Mouse (Mus musculus): ENCODE results near the gene Stx1b. TPM values are rescaled to one million over a fixed set of nuclear protein-coding genes. Genes with fewer than 3 reads are reported as not detected.
A peak's percentile ranks its signal among the peaks of the same experiment; 100 is the strongest.

Gene Stx1b
- total and polyA plus RNA-seq, 2 experiments from 2014 or later = 72.7 to 76.3 TPM

- Histone ChIP-seq H3K27ac (no peak overlapping the region), H3K4me3 (ENCODE audit: low read length) (no peak overlapping the region), H3K4me2 (ENCODE audit: low read depth, low read length) (no peak overlapping the region), H3K9me3 (ENCODE audit: low read length) (no peaks in the 10 kb centered on the region), H3K27me3 (ENCODE audit: insufficient read depth, low read length) (no peaks in the 10 kb centered on the region), H3K4me1 (ENCODE audit: insufficient read depth, low read length) (no peaks in the 10 kb centered on the region), H3K9ac (replicated peaks; ENCODE audit: low read length) (no peak overlapping the region), H3K36me3 (ENCODE audit: insufficient read depth, low read length) (peaks cover 17% of the 10 kb centered on the region)
- WGBS = 70% methylated on average over 7 of the region's 7 CpGs
- no peak for TF ChIP-seq CTCF (IDR thresholded peaks at IDR 0.05; ENCODE audit: low read depth)
- DNase-seq (ENCODE audit: low spot score) (no peak), ATAC-seq (no peak)
Measured at GRCm38 (mm10) chr7:127817053-127817452, 7.3 kb downstream of the Stx1b start.

- H3K36me3 ChIP-seq (ENCODE audit: insufficient read depth, low read length) = peaks cover 17% of the 10 kb centered on the region
- DNase-seq (ENCODE audit: low spot score) (peak; percentile 15), ATAC-seq (0 out of 2 replicates have a peak, but pooled peaks have one; percentile 24)
- no peaks in the 10 kb centered on the region for H3K27me3 ChIP-seq (ENCODE audit: insufficient read depth, low read length)
- WGBS = 66% methylated on average over 15 of the region's 15 CpGs
- no peaks in the 10 kb centered on the region for H3K4me1 ChIP-seq (ENCODE audit: insufficient read depth, low read length)
- no peak overlapping the region for H3K4me2 ChIP-seq (ENCODE audit: low read depth, low read length)
- 0 out of 2 replicates have a peak overlapping the region, but pooled peaks have one; percentile 21 for H3K9ac ChIP-seq (replicated peaks; ENCODE audit: low read length)
- no peaks in the 10 kb centered on the region for H3K9me3 ChIP-seq (ENCODE audit: low read length)
- no peak overlapping the region for H3K4me3 ChIP-seq (ENCODE audit: low read length)
- TF ChIP-seq CTCF (IDR thresholded peaks at IDR 0.05; ENCODE audit: low read depth) = peak; percentile 48
- no peak overlapping the region for H3K27ac ChIP-seq
Measured at GRCm38 (mm10) chr7:127815954-127816821, 8.2 kb downstream of the Stx1b start.

- Histone ChIP-seq H3K4me3 (ENCODE audit: low read length) (no peak overlapping the region), H3K27me3 (ENCODE audit: insufficient read depth, low read length) (no peaks in the 10 kb centered on the region), H3K9ac (replicated peaks; ENCODE audit: low read length) (no peak overlapping the region), H3K27ac (no peak overlapping the region), H3K4me2 (ENCODE audit: low read depth, low read length) (no peak overlapping the region), H3K36me3 (ENCODE audit: insufficient read depth, low read length) (peaks cover 22% of the 10 kb centered on the region), H3K9me3 (ENCODE audit: low read length) (no peaks in the 10 kb centered on the region), H3K4me1 (ENCODE audit: insufficient read depth, low read length) (no peaks in the 10 kb centered on the region)
- no peak for ATAC-seq
- no peak for DNase-seq (ENCODE audit: low spot score)
- 93% methylated on average over 15 of the region's 15 CpGs for WGBS
- TF ChIP-seq CTCF (IDR thresholded peaks at IDR 0.05; ENCODE audit: low read depth) = no peak
Measured at GRCm38 (mm10) chr7:127815116-127815665, 9.2 kb downstream of the Stx1b start.

- DNase-seq (ENCODE audit: low spot score) (peak; percentile 61), ATAC-seq (0 out of 2 replicates have a peak, but pooled peaks have one; percentile 44)
- H3K36me3 ChIP-seq (ENCODE audit: insufficient read depth, low read length) = peaks cover 30% of the 10 kb centered on the region
- no peaks in the 10 kb centered on the region for H3K27me3 ChIP-seq (ENCODE audit: insufficient read depth, low read length)
- TF ChIP-seq CTCF (IDR thresholded peaks at IDR 0.05; ENCODE audit: low read depth) = no peak
- H3K27ac ChIP-seq = no peak overlapping the region
- no peaks in the 10 kb centered on the region for H3K4me1 ChIP-seq (ENCODE audit: insufficient read depth, low read length)
- WGBS = 68% methylated on average over 19 of the region's 19 CpGs
- no peak overlapping the region for H3K4me2 ChIP-seq (ENCODE audit: low read depth, low read length)
- no peaks in the 10 kb centered on the region for H3K9me3 ChIP-seq (ENCODE audit: low read length)
- H3K4me3 ChIP-seq (ENCODE audit: low read length) = no peak overlapping the region
- no peak overlapping the region for H3K9ac ChIP-seq (replicated peaks; ENCODE audit: low read length)
Measured at GRCm38 (mm10) chr7:127814241-127814921, 10.0 kb downstream of the Stx1b start.

GRCm38 (mm10) chr7:127813821-127814220 is 10.5 kb downstream of the Stx1b start:
- no peak for ATAC-seq
- Histone ChIP-seq H3K4me3 (ENCODE audit: low read length) (no peak overlapping the region), H3K9ac (replicated peaks; ENCODE audit: low read length) (no peak overlapping the region), H3K27me3 (ENCODE audit: insufficient read depth, low read length) (no peaks in the 10 kb centered on the region), H3K4me1 (ENCODE audit: insufficient read depth, low read length) (no peaks in the 10 kb centered on the region), H3K9me3 (ENCODE audit: low read length) (no peaks in the 10 kb centered on the region), H3K36me3 (ENCODE audit: insufficient read depth, low read length) (peaks cover 34% of the 10 kb centered on the region), H3K27ac (no peak overlapping the region), H3K4me2 (ENCODE audit: low read depth, low read length) (no peak overlapping the region)
- no peak for DNase-seq (ENCODE audit: low spot score)
- no peak for TF ChIP-seq CTCF (IDR thresholded peaks at IDR 0.05; ENCODE audit: low read depth)
- WGBS = 78% methylated on average over 4 of the region's 4 CpGs

- Histone ChIP-seq H3K9me3 (ENCODE audit: low read length) (no peaks in the 10 kb centered on the region), H3K27ac (no peak overlapping the region), H3K9ac (replicated peaks; ENCODE audit: low read length) (no peak overlapping the region), H3K4me2 (ENCODE audit: low read depth, low read length) (no peak overlapping the region), H3K4me1 (ENCODE audit: insufficient read depth, low read length) (no peaks in the 10 kb centered on the region), H3K4me3 (ENCODE audit: low read length) (no peak overlapping the region), H3K36me3 (ENCODE audit: insufficient read depth, low read length) (peaks cover 39% of the 10 kb centered on the region), H3K27me3 (ENCODE audit: insufficient read depth, low read length) (no peaks in the 10 kb centered on the region)
- TF ChIP-seq CTCF (IDR thresholded peaks at IDR 0.05; ENCODE audit: low read depth) = no peak
- DNase-seq (ENCODE audit: low spot score) (no peak), ATAC-seq (no peak)
- 91% methylated on average over 3 of the region's 3 CpGs for WGBS
Measured at GRCm38 (mm10) chr7:127812292-127812691, 12.1 kb downstream of the Stx1b start.

All from hindbrain, postnatal 0 days (tissue).